Mouse (Mus musculus) neutrophil, adult 83 days (primary cell): Measurements from ENCODE around the gene Gnb1. TPM values are rescaled to one million over a fixed set of nuclear protein-coding genes. Genes with fewer than 3 reads are reported as not detected.

Source experiments
- total RNA-seq, 2 experiments: library from RNA; stranded (reverse); gene quantifications; one replicate each; pipeline ENCODE4 v1.2.4; 2023

The Gnb1 gene
- 100 to 1,000 TPM; 248 to 278 TPM for total RNA-seq

DNA sequence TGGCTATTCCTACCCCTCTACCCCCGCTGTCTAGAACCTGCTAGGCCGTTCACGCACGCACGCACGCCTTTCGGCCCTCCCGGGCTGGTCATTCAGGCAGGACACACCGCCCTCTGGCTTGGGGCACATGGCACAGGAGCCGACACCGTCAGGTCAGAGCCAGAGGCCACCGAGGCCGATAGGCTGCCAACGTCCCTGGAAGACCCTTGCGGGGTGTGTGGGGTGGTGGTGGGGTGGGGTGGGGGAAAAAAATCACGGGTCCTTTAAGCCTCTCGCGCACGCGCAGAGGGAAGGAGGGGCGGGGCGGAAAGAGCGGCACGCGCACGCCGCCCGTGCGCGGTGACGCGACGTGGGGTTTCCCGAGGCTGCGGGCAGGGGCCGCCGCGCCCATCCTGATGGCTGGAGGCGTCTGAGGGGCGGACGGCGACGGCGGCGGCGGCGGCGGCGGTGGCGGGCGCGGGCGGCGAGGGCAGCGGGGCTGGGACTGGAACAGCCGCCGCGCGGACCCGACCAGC is at the start of gene Gnb1:
Gnb1 (plus strand) TSS at position 372 of the 515 bp plus-strand sequence.

DNA sequence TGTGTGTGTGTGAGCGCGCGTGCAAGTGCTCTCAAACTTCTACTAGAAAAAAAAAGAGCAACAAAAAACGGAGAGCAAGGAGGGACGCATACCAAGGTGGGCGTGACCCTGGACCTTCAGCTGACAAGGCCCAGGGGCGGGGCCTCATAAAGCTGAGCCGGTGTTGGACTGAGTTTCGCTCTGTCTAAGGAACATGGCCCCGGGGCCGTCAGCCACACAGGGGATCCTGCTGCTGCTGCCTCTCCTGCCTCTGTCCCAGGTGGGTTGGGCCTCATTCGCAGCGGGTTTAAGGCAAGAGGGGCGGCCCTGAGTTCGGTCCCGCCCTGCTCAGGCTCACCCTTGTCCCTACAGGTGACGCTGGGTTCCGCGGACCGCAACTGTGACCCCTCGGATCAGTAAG is 22.2 kb upstream of the Gnb1 start, which contains the start of gene Tmem52:
Tmem52 (plus strand) TSS at position 163 of the 400 bp plus-strand sequence.

DNA sequence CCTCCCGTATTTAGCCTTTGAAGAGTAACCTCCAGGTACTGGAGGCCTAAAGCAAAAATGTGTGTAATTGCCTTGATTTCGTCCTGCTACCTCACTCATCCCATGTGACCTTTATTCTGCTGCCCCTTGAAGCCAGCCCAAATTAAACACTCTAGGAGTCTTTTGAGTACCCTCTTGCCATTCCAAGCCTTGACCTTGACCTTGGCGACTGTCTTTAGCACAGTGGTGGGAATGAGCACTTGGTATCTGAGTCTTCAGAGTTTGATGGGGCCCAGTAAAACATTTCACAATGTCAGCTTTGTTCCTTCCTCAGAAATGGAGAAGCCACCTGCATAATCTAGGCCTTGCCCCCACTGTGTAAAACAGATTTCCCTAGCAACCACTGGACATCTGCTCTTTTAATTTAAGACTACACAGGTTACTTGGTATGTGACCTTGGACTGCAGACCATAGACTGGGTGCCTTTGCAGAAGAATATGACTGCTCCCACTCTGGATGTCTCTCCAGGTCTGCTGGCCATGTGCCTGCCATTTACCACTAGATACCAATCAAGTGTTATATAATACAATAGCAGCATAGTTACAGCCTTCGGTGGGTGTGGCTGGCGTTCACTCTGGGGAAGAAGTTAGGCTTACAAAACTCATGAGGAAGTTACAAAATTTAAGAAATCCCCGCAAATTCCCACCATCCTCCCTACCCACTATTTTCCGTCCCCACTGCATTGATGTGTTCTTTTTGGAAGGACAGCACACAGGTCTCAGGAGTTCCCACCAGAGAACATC is 70.7 kb downstream of the Gnb1 start, which contains the start of gene Nadk:
Nadk (plus strand) TSS at position 718 of the 782 bp plus-strand sequence.

DNA sequence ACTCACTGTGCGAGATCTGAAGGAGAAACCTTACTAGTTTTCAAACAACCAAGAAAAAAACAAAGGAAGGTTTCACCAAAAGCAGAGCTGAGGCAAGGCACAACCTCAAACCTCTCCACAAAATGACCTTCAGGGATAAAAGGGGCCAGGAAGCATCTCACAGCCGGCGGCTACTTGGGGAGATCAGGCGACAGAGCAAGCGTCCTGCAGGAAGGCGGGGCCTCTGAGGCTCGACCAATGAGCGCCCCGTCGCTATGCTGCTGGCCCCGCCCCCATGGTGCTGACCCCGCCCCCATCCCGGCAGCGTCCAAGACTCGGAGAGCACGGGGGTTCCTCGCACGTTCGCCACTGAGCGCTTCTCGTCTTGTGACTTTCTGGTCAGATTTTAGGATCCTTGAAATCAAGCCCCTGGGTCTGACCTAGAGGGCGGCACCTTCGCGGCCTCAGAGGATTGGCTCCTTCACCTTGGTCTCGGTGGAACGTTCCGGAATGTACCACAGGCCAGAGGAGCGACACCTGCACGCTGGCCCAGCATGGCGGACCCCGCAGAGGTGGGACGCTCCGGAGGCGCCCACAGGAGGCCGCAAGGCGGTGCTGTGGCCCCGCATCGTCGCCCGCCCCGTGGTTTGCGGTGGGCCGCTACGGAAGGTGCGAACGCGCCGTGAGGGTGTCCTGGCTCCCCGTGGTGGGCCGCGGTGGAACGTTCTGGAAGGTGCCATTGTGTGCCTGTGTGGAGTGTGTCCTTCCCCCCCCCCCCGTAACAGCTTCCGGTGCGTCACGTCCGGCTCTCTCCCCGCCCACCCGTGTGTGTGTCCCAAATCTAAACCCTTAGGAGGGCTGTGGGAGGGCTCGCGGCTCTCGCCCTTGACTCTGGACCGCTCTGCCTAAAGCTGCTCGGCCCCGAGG is 110.2 kb downstream of the Gnb1 start, which contains the start of gene Slc35e2:
Slc35e2 (plus strand) TSS at position 326 of the 906 bp plus-strand sequence.

Other genes with a start within 250 kb of the Gnb1 start
- gene Faap20, start 241.6 kb upstream of the Gnb1 start, total RNA-seq, result 10 to 100 TPM; 30.7 to 35.7 TPM
- under 1 TPM; 0.28 to 0.79 TPM for gene Prkcz, start 130.0 kb upstream of the Gnb1 start, total RNA-seq
- gene Gabrd, start 93.2 kb upstream of the Gnb1 start, total RNA-seq, result not detected
- gene Cfap74, start 82.2 kb upstream of the Gnb1 start, total RNA-seq, result under 1 TPM; 0.48 to 0.55 TPM
- gene Tmem52, start 22.2 kb upstream of the Gnb1 start, total RNA-seq, result not detected
- 100 to 1,000 TPM; 330 to 334 TPM for gene Nadk, start 71.0 kb downstream of the Gnb1 start, total RNA-seq
- gene Slc35e2, start 110.1 kb downstream of the Gnb1 start, total RNA-seq, result 10 to 100 TPM; 16.7 to 17.2 TPM
- 100 to 1,000 TPM; 112 to 122 TPM for gene Cdk11b, start 133.5 kb downstream of the Gnb1 start, total RNA-seq
- gene Gm10563, start 154.0 kb downstream of the Gnb1 start, total RNA-seq, result not detected
- gene Mmp23, start 162.0 kb downstream of the Gnb1 start, total RNA-seq, result under 1 TPM; 0.39 to 0.75 TPM
- gene Mib2, start 177.8 kb downstream of the Gnb1 start, total RNA-seq, result 10 to 100 TPM; 36.8 TPM
- gene Fndc10, start 203.0 kb downstream of the Gnb1 start, total RNA-seq, result under 1 TPM; 0.49 to 0.57 TPM
- gene Ssu72, start 213.4 kb downstream of the Gnb1 start, total RNA-seq, result 10 to 100 TPM; 87.7 to 96.0 TPM
- under 1 TPM; 0.18 to 0.20 TPM for gene Tmem240, start 243.4 kb downstream of the Gnb1 start, total RNA-seq